Mouse (Mus musculus) naive thymus-derived CD4-positive, alpha-beta T cell, adult 5 months (primary cell): Measurements from ENCODE around the gene Olfr1188. TPM values are rescaled to one million over a fixed set of nuclear protein-coding genes. Genes with fewer than 3 reads are reported as not detected.

Experiments used
- polyA plus RNA-seq: library from polyadenylated mRNA; unstranded; fragments of 100-300 nt; shearing (Covaris generic); gene quantifications from one replicate; pipeline ENCODE4 v1.2.1, GENCODE M21; 2017

Gene Olfr1188
- polyA plus RNA-seq: not detected

GRCm38 (mm10) chr2:88556635-88557034 lies at the start of gene Olfr1188:
Gene Olfr1188 (plus strand): TSS chr2:88556935.

GRCm38 (mm10) chr2:88518251-88518650 lies 38.5 kb upstream of the Olfr1188 start, which contains the start of gene Olfr1186:
Gene Olfr1186 (plus strand): TSS chr2:88518551.

GRCm38 (mm10) chr2:88586154-88586553 lies 29.4 kb downstream of the Olfr1188 start, which contains the start of gene Olfr1189:
Gene Olfr1189 (plus strand): TSS chr2:88586454.

Other genes starting within 250 kb of the Olfr1188 start
- gene Olfr1174-ps, start 241.8 kb upstream of the Olfr1188 start, polyA plus RNA-seq: not detected
- gene Olfr1175-ps, start 229.7 kb upstream of the Olfr1188 start, polyA plus RNA-seq: not detected
- gene Olfr1176, start 220.2 kb upstream of the Olfr1188 start, polyA plus RNA-seq: not detected
- gene Olfr1177-ps, start 210.4 kb upstream of the Olfr1188 start, polyA plus RNA-seq: not detected
- gene Olfr1178, start 169.9 kb upstream of the Olfr1188 start, polyA plus RNA-seq: not detected
- gene Olfr1179, start 150.5 kb upstream of the Olfr1188 start, polyA plus RNA-seq: not detected
- gene Olfr1180, start 137.8 kb upstream of the Olfr1188 start, polyA plus RNA-seq: not detected
- gene Olfr1181, start 130.8 kb upstream of the Olfr1188 start, polyA plus RNA-seq: not detected
- not detected for gene Gm13757, start 107.8 kb upstream of the Olfr1188 start, polyA plus RNA-seq
- gene Olfr1183, start 102.1 kb upstream of the Olfr1188 start, polyA plus RNA-seq: 0.26 TPM
- gene Olfr1184, start 73.3 kb upstream of the Olfr1188 start, polyA plus RNA-seq: 0.11 TPM
- not detected for gene Olfr1185-ps1, start 63.6 kb upstream of the Olfr1188 start, polyA plus RNA-seq
- not detected for gene Olfr1186, start 38.4 kb upstream of the Olfr1188 start, polyA plus RNA-seq
- gene Olfr1189, start 29.5 kb downstream of the Olfr1188 start, polyA plus RNA-seq: not detected
- gene Olfr1191-ps1, start 83.6 kb downstream of the Olfr1188 start, polyA plus RNA-seq: not detected
- gene Olfr1192-ps1, start 91.6 kb downstream of the Olfr1188 start, polyA plus RNA-seq: not detected
- gene Olfr1193, start 118.7 kb downstream of the Olfr1188 start, polyA plus RNA-seq: not detected
- gene Olfr1195, start 132.3 kb downstream of the Olfr1188 start, polyA plus RNA-seq: 0.40 TPM
- not detected for gene Olfr1196, start 147.7 kb downstream of the Olfr1188 start, polyA plus RNA-seq
- gene Olfr1197, start 175.4 kb downstream of the Olfr1188 start, polyA plus RNA-seq: not detected
- not detected for gene Olfr1198, start 194.4 kb downstream of the Olfr1188 start, polyA plus RNA-seq
- not detected for gene Olfr1199, start 203.5 kb downstream of the Olfr1188 start, polyA plus RNA-seq
- not detected for gene Olfr1200, start 213.6 kb downstream of the Olfr1188 start, polyA plus RNA-seq
- not detected for gene Olfr1201, start 236.1 kb downstream of the Olfr1188 start, polyA plus RNA-seq